Mouse (Mus musculus): ENCODE data around the gene Gm20696. TPM values are rescaled to one million over a fixed set of nuclear protein-coding genes. Genes with fewer than 3 reads are reported as not detected.

Gene Gm20696
- total and polyA plus RNA-seq, 3 experiments: 1.5 to 7.1 TPM; not detected in 1

DNA sequence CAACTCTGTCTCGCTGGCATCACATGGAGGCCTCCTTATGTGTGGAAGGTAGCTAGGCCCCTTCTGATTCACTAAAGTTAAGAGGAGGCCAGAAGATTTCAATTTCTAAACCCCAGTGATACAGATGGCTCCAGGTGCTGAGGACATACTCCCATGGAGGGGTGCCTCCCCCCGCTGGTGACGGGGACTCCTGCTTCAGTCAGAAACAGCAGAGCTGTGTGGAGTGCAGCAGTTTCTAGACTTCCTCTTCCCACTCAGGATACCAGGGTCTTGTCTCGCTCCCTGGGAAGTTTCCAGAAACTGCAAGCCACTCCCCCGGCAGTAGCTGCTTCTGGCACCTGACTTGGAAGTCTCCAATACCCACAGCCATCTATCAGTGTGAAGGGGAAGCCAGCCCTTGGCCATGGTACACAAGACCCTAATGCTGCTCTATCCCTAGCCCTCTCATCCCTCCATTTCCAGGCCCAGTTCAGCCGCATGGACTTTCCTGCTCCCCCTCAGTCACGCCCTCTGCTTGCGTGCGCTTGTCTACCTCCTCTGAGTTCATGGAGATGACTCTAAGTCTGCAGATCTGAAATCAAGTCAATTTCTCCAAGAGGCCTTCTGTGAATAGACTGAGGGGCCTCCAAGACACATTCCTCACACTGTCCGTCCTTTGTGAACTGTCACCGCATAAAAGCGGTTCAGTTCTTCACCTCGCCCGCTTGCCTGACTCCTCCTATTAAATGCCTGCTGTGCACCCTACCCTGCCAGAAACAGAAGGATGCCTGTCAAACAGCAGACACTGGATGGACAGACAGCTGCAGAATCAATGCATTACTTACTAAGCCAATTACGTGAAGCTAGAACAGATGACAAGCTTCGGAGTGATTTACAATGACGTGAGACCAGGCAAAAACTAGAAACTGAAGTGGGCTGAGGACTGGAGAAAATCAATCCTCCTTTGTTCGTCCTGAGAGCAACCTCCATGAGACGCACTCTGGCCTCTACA, 346.9 kb downstream of the Gm20696 start:
- TF ChIP-seq TAL1 (conservative IDR thresholded peaks at IDR 0.05; ENCODE audit: low read depth, low read length) (no peak), CTCF (IDR thresholded peaks at IDR 0.05; ENCODE audit: low read depth, low read length) (no peak), GATA1 (IDR thresholded peaks at IDR 0.05; ENCODE audit: borderline replicate concordance, low read length) (no peak), GATA2 (IDR thresholded peaks at IDR 0.05; ENCODE audit: borderline replicate concordance, low read depth, low read length) (no peak), POLR2AphosphoS5 (IDR thresholded peaks at IDR 0.05; ENCODE audit: insufficient replicate concordance, low read depth, low read length) (no peak)
- DNase-seq (ENCODE audit: low spot score): no peak

DNA sequence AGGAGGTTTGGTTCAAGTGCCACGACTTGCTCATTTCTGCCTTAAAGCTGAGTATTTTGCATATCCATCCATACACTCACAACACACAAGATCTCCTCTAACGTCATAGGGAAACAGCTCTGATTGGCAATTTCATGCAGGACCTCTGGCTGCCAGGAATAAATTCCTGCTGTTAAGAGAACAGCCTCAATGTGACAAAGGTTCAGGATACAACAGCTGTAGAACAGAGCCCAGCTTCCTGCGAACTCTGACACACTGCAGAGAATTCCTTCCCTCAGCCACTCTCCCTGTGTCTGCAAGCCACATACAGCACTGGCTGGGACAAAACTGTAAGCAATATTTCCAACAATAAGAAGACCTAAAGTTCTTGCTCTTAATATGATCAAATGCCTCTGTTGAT, 351.9 kb downstream of the Gm20696 start:
- no peak for ATAC-seq (ENCODE audit: extremely low read depth, insufficient number of reproducible peaks, low FRiP score, poor library complexity, severe bottlenecking)
- H3K4me3 ChIP-seq (ENCODE audit: low read depth, low read length): no peak overlapping the region
- H3K27me3 ChIP-seq (ENCODE audit: insufficient read depth, low read length): no peaks in the 10 kb centered on the region
- H3K36me3 ChIP-seq (replicated peaks): peaks cover 8% of the 10 kb centered on the region
- DNase-seq (ENCODE audit: low spot score): no peak
- TF ChIP-seq GATA2 (IDR thresholded peaks at IDR 0.05; ENCODE audit: borderline replicate concordance, low read depth, low read length): no peak
- TF ChIP-seq TAL1 (conservative IDR thresholded peaks at IDR 0.05; ENCODE audit: low read depth, low read length): no peak
- no peak for TF ChIP-seq GATA1 (IDR thresholded peaks at IDR 0.05; ENCODE audit: borderline replicate concordance, low read length)
- TF ChIP-seq CTCF (IDR thresholded peaks at IDR 0.05; ENCODE audit: low read depth, low read length): no peak
- TF ChIP-seq POLR2AphosphoS5 (IDR thresholded peaks at IDR 0.05; ENCODE audit: insufficient replicate concordance, low read depth, low read length): no peak
- no peaks in the 10 kb centered on the region for H3K4me1 ChIP-seq (ENCODE audit: insufficient read depth, low read depth, low read length)
- H3K9me3 ChIP-seq (replicated peaks): no peaks in the 10 kb centered on the region

More for the DNA sequence above, 346.9 kb downstream of the Gm20696 start:
- no peak for ATAC-seq (ENCODE audit: extremely low read depth, insufficient number of reproducible peaks, low FRiP score, poor library complexity, severe bottlenecking)
- Histone ChIP-seq H3K4me1 (ENCODE audit: insufficient read depth, low read depth, low read length) (no peaks in the 10 kb centered on the region; the same call in 1 of the 2 replicates), H3K27me3 (ENCODE audit: insufficient read depth, low read length) (no peaks in the 10 kb centered on the region), H3K9me3 (replicated peaks) (no peaks in the 10 kb centered on the region), H3K36me3 (replicated peaks) (peaks cover 9% of the 10 kb centered on the region), H3K4me3 (ENCODE audit: low read depth, low read length) (no peak overlapping the region)

DNA sequence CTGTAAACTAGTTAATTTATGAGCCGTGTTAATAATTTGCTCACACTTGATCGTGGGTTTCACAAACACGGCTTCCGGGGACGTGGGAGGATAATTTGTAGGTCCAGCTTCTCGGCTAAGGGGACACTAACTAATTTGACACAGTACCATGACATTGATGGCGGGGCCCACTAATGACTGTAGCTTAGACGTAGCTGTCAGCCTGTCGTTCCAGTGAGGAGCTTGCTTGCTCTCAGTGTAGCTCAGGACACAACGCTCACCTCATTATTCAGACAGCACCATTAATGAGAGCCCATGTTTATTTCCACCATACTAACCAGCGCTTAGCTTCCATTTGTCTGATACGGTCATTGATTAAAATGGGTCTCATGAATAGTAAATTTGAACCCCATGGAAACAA, 356.1 kb downstream of the Gm20696 start:
- no peak for ATAC-seq (ENCODE audit: extremely low read depth, insufficient number of reproducible peaks, low FRiP score, poor library complexity, severe bottlenecking)
- no peak for DNase-seq (ENCODE audit: low spot score)
- Histone ChIP-seq H3K4me1 (ENCODE audit: insufficient read depth, low read depth, low read length) (no peaks in the 10 kb centered on the region), H3K36me3 (replicated peaks) (peaks cover 29% of the 10 kb centered on the region), H3K4me3 (ENCODE audit: low read depth, low read length) (no peak overlapping the region), H3K27me3 (ENCODE audit: insufficient read depth, low read length) (no peaks in the 10 kb centered on the region), H3K9me3 (replicated peaks) (no peaks in the 10 kb centered on the region)
- no peak for TF ChIP-seq GATA2 (IDR thresholded peaks at IDR 0.05; ENCODE audit: borderline replicate concordance, low read depth, low read length)
- no peak for TF ChIP-seq CTCF (IDR thresholded peaks at IDR 0.05; ENCODE audit: low read depth, low read length)
- no peak for TF ChIP-seq TAL1 (conservative IDR thresholded peaks at IDR 0.05; ENCODE audit: low read depth, low read length)
- no peak for TF ChIP-seq GATA1 (IDR thresholded peaks at IDR 0.05; ENCODE audit: borderline replicate concordance, low read length)
- TF ChIP-seq POLR2AphosphoS5 (IDR thresholded peaks at IDR 0.05; ENCODE audit: insufficient replicate concordance, low read depth, low read length): no peak

- no peaks in the 10 kb centered on the region for H3K27me3 ChIP-seq (ENCODE audit: insufficient read depth, low read length)
- TF ChIP-seq GATA1 (IDR thresholded peaks at IDR 0.05; ENCODE audit: borderline replicate concordance, low read length) (no peak), TAL1 (conservative IDR thresholded peaks at IDR 0.05; ENCODE audit: low read depth, low read length) (no peak), GATA2 (IDR thresholded peaks at IDR 0.05; ENCODE audit: borderline replicate concordance, low read depth, low read length) (no peak), POLR2AphosphoS5 (IDR thresholded peaks at IDR 0.05; ENCODE audit: insufficient replicate concordance, low read depth, low read length) (no peak)
- peaks cover 32% of the 10 kb centered on the region for H3K36me3 ChIP-seq (replicated peaks)
- no peak overlapping the region for H3K4me3 ChIP-seq (ENCODE audit: low read depth, low read length)
- no peak for DNase-seq (ENCODE audit: low spot score)
- H3K9me3 ChIP-seq (replicated peaks): no peaks in the 10 kb centered on the region
- no peak for ATAC-seq (ENCODE audit: extremely low read depth, insufficient number of reproducible peaks, low FRiP score, poor library complexity, severe bottlenecking)
- no peaks in the 10 kb centered on the region for H3K4me1 ChIP-seq (ENCODE audit: insufficient read depth, low read depth, low read length)
Measured at GRCm38 (mm10) chr6:99310171-99310500, 356.5 kb downstream of the Gm20696 start.

DNA sequence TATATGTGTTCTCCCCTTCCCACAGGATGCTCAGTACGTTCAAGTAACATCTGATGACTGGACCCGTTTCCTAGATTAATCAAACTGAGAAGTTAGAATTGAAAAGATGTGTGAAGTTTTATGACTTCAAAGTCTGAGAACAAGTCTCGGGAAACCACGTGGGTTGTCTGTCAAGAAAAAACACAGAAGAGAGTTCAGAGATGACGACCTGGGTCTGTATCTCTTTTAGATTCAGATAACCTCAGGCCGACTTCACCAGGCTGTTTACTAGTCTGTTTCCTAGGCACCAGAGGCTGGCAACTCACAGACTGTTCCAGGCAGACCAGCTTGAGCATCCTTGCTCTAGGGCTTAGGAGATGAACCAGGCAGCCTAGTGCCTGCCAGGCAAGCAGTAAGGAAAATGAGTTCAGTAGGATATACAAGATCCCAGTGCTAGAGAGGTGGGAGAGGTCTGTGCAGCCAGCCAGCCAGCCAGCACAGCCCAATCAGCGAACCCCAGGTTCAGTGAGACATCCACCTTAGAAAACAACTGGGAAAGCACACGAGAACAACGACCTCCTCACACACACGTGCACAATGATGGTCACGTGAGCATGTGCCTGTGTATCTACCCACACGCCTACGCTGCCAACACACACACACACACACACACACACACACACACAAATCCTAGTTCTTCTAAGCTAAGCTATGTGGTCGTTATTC, 357.0 kb downstream of the Gm20696 start:
- Histone ChIP-seq H3K36me3 (replicated peaks) (peaks cover 32% of the 10 kb centered on the region), H3K4me3 (ENCODE audit: low read depth, low read length) (no peak overlapping the region), H3K4me1 (ENCODE audit: insufficient read depth, low read depth, low read length) (no peaks in the 10 kb centered on the region), H3K9me3 (replicated peaks) (no peaks in the 10 kb centered on the region), H3K27me3 (ENCODE audit: insufficient read depth, low read length) (no peaks in the 10 kb centered on the region)
- no peak for DNase-seq (ENCODE audit: low spot score)
- TF ChIP-seq GATA2 (IDR thresholded peaks at IDR 0.05; ENCODE audit: borderline replicate concordance, low read depth, low read length) (no peak), CTCF (IDR thresholded peaks at IDR 0.05; ENCODE audit: low read depth, low read length) (no peak), GATA1 (IDR thresholded peaks at IDR 0.05; ENCODE audit: borderline replicate concordance, low read length) (no peak), TAL1 (conservative IDR thresholded peaks at IDR 0.05; ENCODE audit: low read depth, low read length) (no peak), POLR2AphosphoS5 (IDR thresholded peaks at IDR 0.05; ENCODE audit: insufficient replicate concordance, low read depth, low read length) (no peak)
- no peak for ATAC-seq (ENCODE audit: extremely low read depth, insufficient number of reproducible peaks, low FRiP score, poor library complexity, severe bottlenecking)

DNA sequence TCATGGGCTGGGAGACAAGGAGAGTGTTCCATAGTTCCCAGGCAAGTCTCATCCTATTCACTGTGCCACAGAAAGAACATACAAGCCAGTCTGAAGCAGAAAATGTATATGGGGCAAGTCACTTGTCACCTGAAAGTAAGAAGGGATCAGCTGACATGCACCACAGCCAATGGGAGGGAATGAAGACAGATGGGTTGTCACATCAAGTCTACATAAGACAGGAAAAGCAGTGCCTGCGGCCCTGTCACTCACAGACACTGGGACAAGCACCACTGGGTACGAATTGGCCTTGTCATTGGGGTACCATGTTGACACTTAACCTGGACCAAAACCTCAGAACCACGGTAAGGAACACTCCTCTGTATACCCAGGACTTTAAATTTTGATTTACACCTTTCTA, 360.8 kb downstream of the Gm20696 start:
- H3K27me3 ChIP-seq (ENCODE audit: insufficient read depth, low read length): no peaks in the 10 kb centered on the region
- H3K36me3 ChIP-seq (replicated peaks): peaks cover 34% of the 10 kb centered on the region
- no peak overlapping the region for H3K4me3 ChIP-seq (ENCODE audit: low read depth, low read length)
- TF ChIP-seq GATA2 (IDR thresholded peaks at IDR 0.05; ENCODE audit: borderline replicate concordance, low read depth, low read length) (no peak), CTCF (IDR thresholded peaks at IDR 0.05; ENCODE audit: low read depth, low read length) (no peak), TAL1 (conservative IDR thresholded peaks at IDR 0.05; ENCODE audit: low read depth, low read length) (no peak), GATA1 (IDR thresholded peaks at IDR 0.05; ENCODE audit: borderline replicate concordance, low read length) (no peak), POLR2AphosphoS5 (IDR thresholded peaks at IDR 0.05; ENCODE audit: insufficient replicate concordance, low read depth, low read length) (no peak)
- ATAC-seq (ENCODE audit: extremely low read depth, insufficient number of reproducible peaks, low FRiP score, poor library complexity, severe bottlenecking): no peak
- no peak for DNase-seq (ENCODE audit: low spot score)
- H3K9me3 ChIP-seq (replicated peaks): no peaks in the 10 kb centered on the region
- no peaks in the 10 kb centered on the region for H3K4me1 ChIP-seq (ENCODE audit: insufficient read depth, low read depth, low read length)

Data from G1E (cell line).